Mouse (Mus musculus): ENCODE data around the gene Hsd17b14. TPM values are rescaled to one million over a fixed set of nuclear protein-coding genes. Genes with fewer than 3 reads are reported as not detected.
A peak's percentile ranks its signal among the peaks of the same experiment; 100 is the strongest.

The Hsd17b14 gene
- polyA plus RNA-seq, 1 experiment: 1.3 TPM

- peak within 1 kb of the TSS; percentile 72 for H3K4me3 ChIP-seq (replicated peaks; ENCODE audit: insufficient read depth, low read depth, low read length)
- peaks cover 6% of the 10 kb centered on the region; the same call in 1 of the 2 replicates for H3K4me1 ChIP-seq (ENCODE audit: control insufficient read depth, insufficient read depth, low read length)
- peak; percentile 81 for DNase-seq
- WGBS: 1% methylated on average over 42 of the region's 42 CpGs
- peak within 1 kb of the TSS; percentile 34 for H3K27ac ChIP-seq (ENCODE audit: insufficient read depth, low read length)
- no peaks in the 10 kb centered on the region for H3K27me3 ChIP-seq (ENCODE audit: control insufficient read depth, insufficient read depth, low read length)
- TF ChIP-seq CTCF (IDR thresholded peaks at IDR 0.05; ENCODE audit: borderline replicate concordance, insufficient read depth, low read depth, low read length): no peak
- peak; percentile 62 for TF ChIP-seq POLR2A (IDR thresholded peaks at IDR 0.05; ENCODE audit: borderline replicate concordance, insufficient read depth, low read length)
Observed at GRCm38 (mm10) chr7:45570103-45570741, 15.5 kb downstream of the Hsd17b14 start, which contains the start of gene Bcat2. Gene Bcat2 (plus strand): TSS chr7:45570153.

DNA sequence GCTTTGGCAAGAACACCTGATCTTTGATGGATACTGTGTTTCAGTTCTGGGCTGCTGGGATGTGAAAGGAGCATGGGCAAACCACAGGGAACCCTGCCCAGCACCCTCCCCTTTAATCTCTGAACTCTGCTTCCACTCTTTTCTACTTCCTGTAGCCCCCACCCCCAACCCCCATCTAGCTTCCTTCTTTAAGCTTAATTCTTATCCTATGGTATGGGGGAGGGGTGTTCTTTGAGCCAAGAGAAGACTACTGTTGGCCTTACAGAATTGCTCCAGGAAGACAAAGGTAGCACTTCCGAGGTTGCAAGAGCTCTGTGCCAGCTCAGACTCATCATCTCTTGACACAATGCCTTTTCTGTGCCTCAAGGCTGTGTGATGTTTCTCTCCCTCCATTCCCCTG lies 17.3 kb downstream of the Hsd17b14 start:
- H3K27ac ChIP-seq (ENCODE audit: insufficient read depth, low read length): no peak overlapping the region
- H3K27me3 ChIP-seq (ENCODE audit: control insufficient read depth, insufficient read depth, low read length): no peaks in the 10 kb centered on the region
- DNase-seq: no peak
- TF ChIP-seq POLR2A (IDR thresholded peaks at IDR 0.05; ENCODE audit: borderline replicate concordance, insufficient read depth, low read length) (no peak), CTCF (IDR thresholded peaks at IDR 0.05; ENCODE audit: borderline replicate concordance, insufficient read depth, low read depth, low read length) (no peak)
- H3K4me3 ChIP-seq (replicated peaks; ENCODE audit: insufficient read depth, low read depth, low read length): no peak overlapping the region
- 39% methylated on average over 1 of the region's 1 CpGs for WGBS
- peaks cover 6% of the 10 kb centered on the region; the same call in 1 of the 2 replicates for H3K4me1 ChIP-seq (ENCODE audit: control insufficient read depth, insufficient read depth, low read length)

- Histone ChIP-seq H3K27me3 (ENCODE audit: control insufficient read depth, insufficient read depth, low read length) (no peaks in the 10 kb centered on the region), H3K4me1 (ENCODE audit: control insufficient read depth, insufficient read depth, low read length) (no peaks in the 10 kb centered on the region), H3K27ac (ENCODE audit: insufficient read depth, low read length) (no peak overlapping the region), H3K4me3 (replicated peaks; ENCODE audit: insufficient read depth, low read depth, low read length) (no peak overlapping the region)
- 73% methylated on average over 8 of the region's 8 CpGs for WGBS
- DNase-seq: no peak
- TF ChIP-seq POLR2A (IDR thresholded peaks at IDR 0.05; ENCODE audit: borderline replicate concordance, insufficient read depth, low read length) (no peak), CTCF (IDR thresholded peaks at IDR 0.05; ENCODE audit: borderline replicate concordance, insufficient read depth, low read depth, low read length) (no peak)
Observed at GRCm38 (mm10) chr7:45573954-45574353, 19.3 kb downstream of the Hsd17b14 start.

DNA sequence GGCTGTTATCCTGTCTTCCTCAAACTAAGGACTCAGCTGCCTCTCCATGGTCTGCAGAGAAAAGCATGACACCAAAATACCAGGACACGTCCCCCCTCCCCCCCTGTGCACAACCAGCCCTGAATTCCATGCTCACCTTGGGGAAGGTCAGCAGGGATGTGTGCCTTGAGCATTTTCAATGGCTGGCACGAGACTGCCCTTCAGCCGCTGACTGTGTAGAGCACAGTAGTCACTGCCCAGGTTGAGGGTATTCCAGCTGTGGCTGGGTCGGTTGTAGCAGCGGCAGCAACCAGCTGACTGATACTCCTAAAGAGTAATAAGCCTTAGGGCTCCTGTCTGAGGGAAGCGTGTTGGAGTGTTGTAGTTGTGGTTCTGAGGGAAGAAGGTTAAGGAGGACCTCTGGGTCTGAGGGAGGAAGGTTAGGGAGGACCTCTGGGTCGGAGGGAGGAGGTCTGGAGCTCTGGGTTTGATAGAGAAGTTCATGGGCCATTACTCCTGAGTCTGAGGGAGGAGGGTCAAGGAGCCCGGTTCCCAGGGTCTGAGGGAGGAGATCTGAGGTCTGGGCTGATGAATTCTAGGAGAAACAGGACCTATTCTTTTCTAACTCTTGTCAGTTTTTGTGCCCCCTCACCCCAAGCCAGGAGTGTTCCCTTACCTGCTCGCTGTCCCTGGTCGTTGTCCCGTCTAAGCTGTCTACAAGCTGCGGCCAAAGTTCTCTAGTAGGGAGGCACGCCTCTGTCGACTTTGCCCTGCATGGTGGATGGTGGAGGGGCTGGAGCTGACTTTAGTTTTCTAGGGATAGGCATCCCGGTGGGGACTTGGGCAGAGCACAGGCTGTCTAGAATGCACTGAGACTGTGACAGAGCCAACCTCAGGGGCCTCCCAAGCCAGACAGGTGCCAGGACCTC lies 20.0 kb downstream of the Hsd17b14 start:
- DNase-seq: no peak
- Histone ChIP-seq H3K4me1 (ENCODE audit: control insufficient read depth, insufficient read depth, low read length) (no peaks in the 10 kb centered on the region), H3K27ac (ENCODE audit: insufficient read depth, low read length) (no peak overlapping the region), H3K27me3 (ENCODE audit: control insufficient read depth, insufficient read depth, low read length) (no peaks in the 10 kb centered on the region), H3K4me3 (replicated peaks; ENCODE audit: insufficient read depth, low read depth, low read length) (no peak overlapping the region)
- 82% methylated on average over 15 of the region's 15 CpGs for WGBS
- no peak for TF ChIP-seq POLR2A (IDR thresholded peaks at IDR 0.05; ENCODE audit: borderline replicate concordance, insufficient read depth, low read length)
- TF ChIP-seq CTCF (IDR thresholded peaks at IDR 0.05; ENCODE audit: borderline replicate concordance, insufficient read depth, low read depth, low read length): no peak

- Histone ChIP-seq H3K4me3 (replicated peaks; ENCODE audit: insufficient read depth, low read depth, low read length) (no peak overlapping the region), H3K4me1 (ENCODE audit: control insufficient read depth, insufficient read depth, low read length) (no peaks in the 10 kb centered on the region), H3K27me3 (ENCODE audit: control insufficient read depth, insufficient read depth, low read length) (no peaks in the 10 kb centered on the region), H3K27ac (ENCODE audit: insufficient read depth, low read length) (no peak overlapping the region)
- no peak for DNase-seq
- 71% methylated on average over 6 of the region's 6 CpGs for WGBS
- no peak for TF ChIP-seq POLR2A (IDR thresholded peaks at IDR 0.05; ENCODE audit: borderline replicate concordance, insufficient read depth, low read length)
- no peak for TF ChIP-seq CTCF (IDR thresholded peaks at IDR 0.05; ENCODE audit: borderline replicate concordance, insufficient read depth, low read depth, low read length)
Observed at GRCm38 (mm10) chr7:45585923-45586322, 31.2 kb downstream of the Hsd17b14 start.

- no peak overlapping the region for H3K27ac ChIP-seq (ENCODE audit: insufficient read depth, low read length)
- no peaks in the 10 kb centered on the region for H3K4me1 ChIP-seq (ENCODE audit: control insufficient read depth, insufficient read depth, low read length)
- DNase-seq: peak in 1 of 2 experiments; percentile 25
- no peak overlapping the region for H3K4me3 ChIP-seq (replicated peaks; ENCODE audit: insufficient read depth, low read depth, low read length)
- TF ChIP-seq CTCF (IDR thresholded peaks at IDR 0.05; ENCODE audit: borderline replicate concordance, insufficient read depth, low read depth, low read length): no peak
- TF ChIP-seq POLR2A (IDR thresholded peaks at IDR 0.05; ENCODE audit: borderline replicate concordance, insufficient read depth, low read length): no peak
- no peaks in the 10 kb centered on the region for H3K27me3 ChIP-seq (ENCODE audit: control insufficient read depth, insufficient read depth, low read length)
- 93% methylated on average over 23 of the region's 23 CpGs for WGBS
Observed at GRCm38 (mm10) chr7:45587631-45588592, 33.2 kb downstream of the Hsd17b14 start.

- Histone ChIP-seq H3K4me3 (replicated peaks; ENCODE audit: insufficient read depth, low read depth, low read length) (peak overlapping the region; percentile 66), H3K4me1 (ENCODE audit: control insufficient read depth, insufficient read depth, low read length) (no peaks in the 10 kb centered on the region), H3K27me3 (ENCODE audit: control insufficient read depth, insufficient read depth, low read length) (no peaks in the 10 kb centered on the region), H3K27ac (ENCODE audit: insufficient read depth, low read length) (no peak overlapping the region)
- DNase-seq: peak; percentile 94 to 98
- under 1% methylated on average over 19 of the region's 19 CpGs for WGBS
- TF ChIP-seq CTCF (IDR thresholded peaks at IDR 0.05; ENCODE audit: borderline replicate concordance, insufficient read depth, low read depth, low read length) (peak; percentile 85), POLR2A (IDR thresholded peaks at IDR 0.05; ENCODE audit: borderline replicate concordance, insufficient read depth, low read length) (peak; percentile 38; the same call in 1 of the 2 replicates)
Observed at GRCm38 (mm10) chr7:45589173-45589572, 34.5 kb downstream of the Hsd17b14 start.

Measured in cerebellum, adult 2 months (tissue).